In genomic region chr1:82663522-82663921, GRCm38 (mm10) we compare ENCODE assay signal across 20 mouse cellular contexts.
DNase-seq lines count a peak whose midpoint lies in the region; ATAC-seq and TF ChIP-seq lines count a peak whose summit lies in the region.
"Had no signal": no experiment of that assay in that cellular context is flagged by ENCODE, and none has a peak within 500 bp of the region (broad histone marks: within the 10 kb centered on the region; RNA-seq: fewer than 3 reads in every experiment).

No protein-coding gene starts in this region.

- no peak for DNase-seq in hindbrain, postnatal 0 days (ENCODE audit: low spot score)
- peak; percentile 28 to 32 for DNase-seq in right cerebral cortex, postnatal 10 days (ENCODE audit: low spot score in 2 of 2)
- DNase-seq in right cerebral cortex, adult 2 months (ENCODE audit: low spot score in 2 of 2) = no peak
- no peak for DNase-seq in c-Kit-positive CD71-positive TER-119-positive erythroid progenitor cells, embryonic 14.5 days (ENCODE audit: low spot score)
- DNase-seq: B cell, adult 2 months; cerebellum, adult 9-11 months; gastrocnemius, postnatal 14 days; heart, adult 18-20 months; kidney, adult 9 months; layer of hippocampus, postnatal 36 days; right cerebral cortex, postnatal 4 days; thymus, adult 2 months had no signal

- no peaks in the 10 kb centered on the region for H3K9me3 ChIP-seq in hindbrain, embryonic 12.5 days (replicated peaks)
- H3K9me3 ChIP-seq in hindbrain, postnatal 0 days (ENCODE audit: low read length) = no peaks in the 10 kb centered on the region
- H3K9me3 ChIP-seq in hindbrain, embryonic 16.5 days (ENCODE audit: control insufficient read depth, low read length) = no peaks in the 10 kb centered on the region
- no peaks in the 10 kb centered on the region for H3K9me3 ChIP-seq in kidney, embryonic 15.5 days (replicated peaks)
- H3K9me3 ChIP-seq: embryonic facial prominence, embryonic 10.5 days; forebrain, embryonic 13.5 days; heart, embryonic 13.5 days had no signal

- peaks cover 3% of the 10 kb centered on the region; the same call in 1 of the 2 replicates for H3K4me1 ChIP-seq in hindbrain, embryonic 12.5 days
- H3K4me1 ChIP-seq in hindbrain, postnatal 0 days (ENCODE audit: insufficient read depth, low read length) = no peaks in the 10 kb centered on the region
- H3K4me1 ChIP-seq in hindbrain, embryonic 16.5 days (ENCODE audit: control insufficient read depth, insufficient read depth, low read depth, low read length) = no peaks in the 10 kb centered on the region
- no peaks in the 10 kb centered on the region for H3K4me1 ChIP-seq in kidney, embryonic 15.5 days
- H3K4me1 ChIP-seq: embryonic facial prominence, embryonic 10.5 days; heart, embryonic 13.5 days had no signal

- H3K4me2 ChIP-seq in hindbrain, embryonic 12.5 days (replicated peaks) = no peak overlapping the region
- H3K4me2 ChIP-seq in hindbrain, postnatal 0 days (ENCODE audit: low read depth, low read length) = no peak overlapping the region
- H3K4me2 ChIP-seq in hindbrain, embryonic 16.5 days (ENCODE audit: low read length) = no peak overlapping the region
- no peak overlapping the region for H3K4me2 ChIP-seq in kidney, embryonic 15.5 days
- H3K4me2 ChIP-seq: forebrain, embryonic 13.5 days; heart, embryonic 13.5 days had no signal

- no peaks in the 10 kb centered on the region for H3K36me3 ChIP-seq in hindbrain, embryonic 12.5 days
- H3K36me3 ChIP-seq in hindbrain, postnatal 0 days (ENCODE audit: insufficient read depth, low read length) = no peaks in the 10 kb centered on the region
- H3K36me3 ChIP-seq in hindbrain, embryonic 16.5 days (ENCODE audit: control insufficient read depth, insufficient read depth, low read length) = no peaks in the 10 kb centered on the region
- H3K36me3 ChIP-seq in kidney, embryonic 15.5 days = no peaks in the 10 kb centered on the region
- H3K36me3 ChIP-seq: embryonic facial prominence, embryonic 10.5 days; heart, embryonic 13.5 days had no signal

- TF ChIP-seq CTCF in hindbrain, postnatal 0 days (IDR thresholded peaks at IDR 0.05; ENCODE audit: low read depth) = no peak

- no peaks in the 10 kb centered on the region for H3K27me3 ChIP-seq in hindbrain, embryonic 12.5 days
- no peaks in the 10 kb centered on the region for H3K27me3 ChIP-seq in hindbrain, postnatal 0 days (ENCODE audit: insufficient read depth, low read length)
- H3K27me3 ChIP-seq in hindbrain, embryonic 16.5 days (replicated peaks; ENCODE audit: control insufficient read depth, insufficient read depth, low read length) = no peaks in the 10 kb centered on the region
- no peaks in the 10 kb centered on the region for H3K27me3 ChIP-seq in kidney, embryonic 15.5 days
- H3K27me3 ChIP-seq: forebrain, embryonic 13.5 days; heart, embryonic 13.5 days had no signal

- no peak overlapping the region for H3K4me3 ChIP-seq in hindbrain, embryonic 12.5 days
- H3K4me3 ChIP-seq in hindbrain, postnatal 0 days (ENCODE audit: low read length) = no peak overlapping the region
- H3K4me3 ChIP-seq in hindbrain, embryonic 16.5 days (ENCODE audit: low read length) = no peak overlapping the region
- no peak overlapping the region for H3K4me3 ChIP-seq in kidney, embryonic 15.5 days (replicated peaks)
- H3K4me3 ChIP-seq: embryonic facial prominence, embryonic 10.5 days; forebrain, embryonic 13.5 days; heart, embryonic 13.5 days had no signal

- H3K9ac ChIP-seq in hindbrain, embryonic 12.5 days = no peak overlapping the region
- H3K9ac ChIP-seq in hindbrain, postnatal 0 days (replicated peaks; ENCODE audit: low read length) = no peak overlapping the region
- no peak overlapping the region for H3K9ac ChIP-seq in hindbrain, embryonic 16.5 days (ENCODE audit: low read depth, low read length)
- H3K9ac ChIP-seq in kidney, embryonic 15.5 days = no peak overlapping the region
- H3K9ac ChIP-seq: forebrain, embryonic 13.5 days; heart, embryonic 13.5 days; liver, embryonic 14.5 days had no signal

- H3K27ac ChIP-seq in hindbrain, embryonic 12.5 days = no peak overlapping the region
- no peak overlapping the region for H3K27ac ChIP-seq in hindbrain, postnatal 0 days
- no peak overlapping the region for H3K27ac ChIP-seq in hindbrain, embryonic 16.5 days (ENCODE audit: low read depth, low read length)
- no peak overlapping the region for H3K27ac ChIP-seq in kidney, embryonic 15.5 days
- H3K27ac ChIP-seq: embryonic facial prominence, embryonic 10.5 days; forebrain, embryonic 13.5 days; heart, embryonic 13.5 days; liver, embryonic 14.5 days; macrophage had no signal

- 0 out of 2 replicates have a peak, but pooled peaks have one; percentile 40 for ATAC-seq in hindbrain, embryonic 12.5 days (ENCODE audit: low FRiP score)
- ATAC-seq in hindbrain, postnatal 0 days = no peak
- ATAC-seq in hindbrain, embryonic 16.5 days = 0 out of 2 replicates have a peak, but pooled peaks have one; percentile 56
- no peak for ATAC-seq in kidney, embryonic 15.5 days (replicated peaks; ENCODE audit: low FRiP score)
- ATAC-seq: forebrain, embryonic 13.5 days had no signal

- whole genome bisulfite sequencing in hindbrain, embryonic 12.5 days = 35% methylated on average over 2 of the region's 2 CpGs
- WGBS in hindbrain, postnatal 0 days = 10% methylated on average over 2 of the region's 2 CpGs
- WGBS in hindbrain, embryonic 16.5 days = 10% methylated on average over 2 of the region's 2 CpGs
- WGBS in kidney, embryonic 15.5 days = 43% methylated on average over 2 of the region's 2 CpGs

Comparison
In these comparisons a context has a peak if more than half of its experiments do, and no peak if none do; other contexts are left out.
1. ATAC-seq: peak in hindbrain, embryonic 12.5 days (single experiment) and hindbrain, embryonic 16.5 days (single experiment); none in hindbrain, postnatal 0 days (single experiment) and kidney, embryonic 15.5 days (single experiment).
2. DNase-seq: peak in right cerebral cortex, postnatal 10 days (2 of 2); none in hindbrain, postnatal 0 days (single experiment), right cerebral cortex, adult 2 months (0 of 2) and c-Kit-positive CD71-positive TER-119-positive erythroid progenitor cells, embryonic 14.5 days (single experiment).